Mouse (Mus musculus) testis, adult 2 months (tissue): ENCODE measurements around the gene Dusp16. TPM values are rescaled to one million over a fixed set of nuclear protein-coding genes. Genes with fewer than 3 reads are reported as not detected.
"Not testable (repeated sequence)": the region's sequence is repeated elsewhere in the genome, so short reads cannot be mapped to it uniquely, and the experiment has no call there.

Experiments
- H3K27ac ChIP-seq: fragments of 200-500 bp; 2 replicates; pipeline ENCODE4 v1.5.1; 2012; ENCODE audit warnings: low read depth, low read length; ENCODE audit not compliant: control insufficient read depth, insufficient read depth
- H3K27me3 ChIP-seq: fragments of 200-500 bp; 2 replicates; pipeline ENCODE4 v1.6.1; 2012; ENCODE audit warnings: mild to moderate bottlenecking, low read length, moderate library complexity; ENCODE audit not compliant: control insufficient read depth, insufficient read depth
- H3K36me3 ChIP-seq: fragments of 200-500 bp; 2 replicates; pipeline ENCODE4 v1.6.1; 2012; ENCODE audit warnings: mild to moderate bottlenecking, low read length; ENCODE audit not compliant: control insufficient read depth, insufficient read depth
- H3K4me1 ChIP-seq: fragments of 200-500 bp; 2 replicates; pipeline ENCODE4 v1.6.1; 2012; ENCODE audit warnings: low read length; ENCODE audit not compliant: control insufficient read depth, insufficient read depth
- H3K4me3 ChIP-seq: fragments of 200-500 bp; 2 replicates; pipeline ENCODE4 v1.5.1; 2012; ENCODE audit warnings: low read depth, mild to moderate bottlenecking, low read length, moderate library complexity, mixed read lengths; ENCODE audit not compliant: control insufficient read depth
- CTCF ChIP-seq: fragments of 200-500 bp; IDR thresholded peaks from 2 replicates; pipeline ENCODE4 v1.5.1; 2012; ENCODE audit warnings: low read depth, mild to moderate bottlenecking, inconsistent platforms, low read length, moderate library complexity; ENCODE audit not compliant: control insufficient read depth, insufficient read depth, insufficient replicate concordance
- POLR2A ChIP-seq: fragments of 200-500 bp; IDR thresholded peaks from 2 replicates; pipeline ENCODE4 v1.6.1; 2012; ENCODE audit warnings: low read depth, mild to moderate bottlenecking, inconsistent platforms, low read length, moderate library complexity; ENCODE audit not compliant: control insufficient read depth
- polyA plus RNA-seq: library from polyadenylated mRNA; depleted of rRNA; stranded (reverse); fragments of >200 nt; gene quantifications from 2 replicates; pipeline ENCODE4 v1.2.3, GENCODE M21; 2012

The Dusp16 gene
- polyA plus RNA-seq, 1 experiment = 11.0 TPM

- Histone ChIP-seq H3K4me3 (no peak overlapping the region), H3K4me1 (no peaks in the 10 kb centered on the region), H3K27me3 (no peaks in the 10 kb centered on the region), H3K36me3 (no peaks in the 10 kb centered on the region), H3K27ac (no peak overlapping the region)
- TF ChIP-seq CTCF (no peak), POLR2A (no peak)
Measured at GRCm38 (mm10) chr6:134696554-134696953, 95.9 kb downstream of the Dusp16 start.

- TF ChIP-seq CTCF = no peak
- no peak for TF ChIP-seq POLR2A
- Histone ChIP-seq H3K4me1 (no peaks in the 10 kb centered on the region), H3K27me3 (no peaks in the 10 kb centered on the region)
Measured at GRCm38 (mm10) chr6:134696146-134696545, 96.3 kb downstream of the Dusp16 start.

GRCm38 (mm10) chr6:134695625-134696024 lies 96.8 kb downstream of the Dusp16 start:
- no peak overlapping the region for H3K27ac ChIP-seq
- H3K36me3 ChIP-seq = no peaks in the 10 kb centered on the region
- TF ChIP-seq CTCF (no peak), POLR2A (no peak)
- no peak overlapping the region for H3K4me3 ChIP-seq
- H3K4me1 ChIP-seq = no peaks in the 10 kb centered on the region
- no peaks in the 10 kb centered on the region for H3K27me3 ChIP-seq

More at GRCm38 (mm10) chr6:134696146-134696545, 96.3 kb downstream of the Dusp16 start:
- Histone ChIP-seq H3K27ac (no peak overlapping the region), H3K4me3 (no peak overlapping the region), H3K36me3 (no peaks in the 10 kb centered on the region)

DNA sequence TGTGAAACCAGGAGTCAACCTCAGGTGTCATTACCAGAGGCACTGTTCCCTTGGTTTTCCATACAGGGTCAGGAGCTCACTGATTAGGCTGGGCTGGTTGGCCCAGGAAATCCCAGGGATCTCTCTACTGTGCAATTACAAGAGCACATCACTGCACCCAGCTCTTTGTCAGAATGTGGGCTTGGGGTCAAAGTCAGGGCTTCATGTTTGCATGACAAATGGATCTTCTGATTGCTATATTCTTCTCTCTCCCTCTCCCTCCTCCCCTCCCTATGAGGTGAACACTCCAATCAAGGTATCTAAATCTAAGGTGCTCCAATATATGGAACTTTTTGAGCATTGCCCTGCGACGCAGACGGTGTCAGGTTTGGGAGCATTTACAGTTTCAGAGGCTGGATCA lies 97.4 kb downstream of the Dusp16 start:
- H3K4me3 ChIP-seq = no peak overlapping the region
- H3K4me1 ChIP-seq = no peaks in the 10 kb centered on the region
- TF ChIP-seq POLR2A = no peak
- TF ChIP-seq CTCF = no peak
- H3K27me3 ChIP-seq = no peaks in the 10 kb centered on the region
- no peaks in the 10 kb centered on the region for H3K36me3 ChIP-seq
- H3K27ac ChIP-seq = no peak overlapping the region

DNA sequence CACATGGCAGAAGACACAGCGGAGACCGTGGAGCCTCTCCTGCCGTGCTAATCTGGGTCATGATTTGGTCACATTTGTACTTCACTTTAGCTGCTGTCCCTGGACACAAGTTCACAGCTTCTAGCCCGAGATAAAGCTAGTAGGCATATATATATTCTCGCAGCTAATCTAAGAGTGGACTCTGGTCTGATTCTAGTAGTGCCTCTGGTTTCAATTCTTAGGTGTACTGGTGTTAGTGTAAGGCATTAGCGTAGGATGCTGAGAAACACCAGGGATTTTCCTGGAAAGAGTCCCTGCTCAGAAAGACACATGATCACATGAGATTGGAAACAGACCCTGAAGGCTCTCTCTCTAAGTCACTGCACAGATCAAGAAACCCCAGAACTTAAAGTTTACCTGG lies 97.9 kb downstream of the Dusp16 start:
- Histone ChIP-seq H3K4me3 (no peak overlapping the region), H3K4me1 (no peaks in the 10 kb centered on the region), H3K27ac (no peak overlapping the region), H3K27me3 (no peaks in the 10 kb centered on the region), H3K36me3 (no peaks in the 10 kb centered on the region)
- TF ChIP-seq CTCF (no peak), POLR2A (no peak)

- Histone ChIP-seq H3K36me3 (no peaks in the 10 kb centered on the region), H3K27ac (no peak overlapping the region), H3K4me1 (no peaks in the 10 kb centered on the region), H3K4me3 (no peak overlapping the region), H3K27me3 (no peaks in the 10 kb centered on the region)
- TF ChIP-seq POLR2A (no peak), CTCF (no peak)
Measured at GRCm38 (mm10) chr6:134685515-134685914, 106.9 kb downstream of the Dusp16 start.

DNA sequence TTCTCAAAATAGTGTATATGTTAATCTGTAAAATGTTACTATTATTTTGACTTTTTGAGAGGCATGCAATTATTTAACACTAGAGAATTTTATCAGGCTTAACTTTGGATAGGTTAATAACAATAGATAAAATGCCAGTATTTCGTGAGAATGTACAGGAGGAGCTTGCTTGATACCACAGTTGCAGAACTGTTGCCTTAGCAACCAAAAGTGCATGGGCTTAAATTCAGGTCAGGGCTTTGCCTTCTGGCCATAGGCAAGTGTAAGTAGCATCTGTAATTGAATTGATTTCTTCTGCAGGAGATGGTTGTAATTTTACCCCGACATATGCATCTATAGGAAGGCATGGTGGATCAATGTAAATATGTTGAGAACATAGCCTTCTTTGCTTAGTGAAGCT lies 107.4 kb downstream of the Dusp16 start:
- TF ChIP-seq CTCF (no peak), POLR2A (no peak)
- H3K36me3 ChIP-seq = no peaks in the 10 kb centered on the region
- no peak overlapping the region for H3K4me3 ChIP-seq
- no peaks in the 10 kb centered on the region for H3K27me3 ChIP-seq
- no peak overlapping the region for H3K27ac ChIP-seq
- H3K4me1 ChIP-seq = no peaks in the 10 kb centered on the region

GRCm38 (mm10) chr6:134684354-134684915 lies 108.0 kb downstream of the Dusp16 start:
- Histone ChIP-seq H3K27me3 (no peaks in the 10 kb centered on the region), H3K27ac (no peak overlapping the region), H3K36me3 (no peaks in the 10 kb centered on the region), H3K4me1 (no peaks in the 10 kb centered on the region), H3K4me3 (no peak overlapping the region)
- TF ChIP-seq CTCF (no peak), POLR2A (no peak)

DNA sequence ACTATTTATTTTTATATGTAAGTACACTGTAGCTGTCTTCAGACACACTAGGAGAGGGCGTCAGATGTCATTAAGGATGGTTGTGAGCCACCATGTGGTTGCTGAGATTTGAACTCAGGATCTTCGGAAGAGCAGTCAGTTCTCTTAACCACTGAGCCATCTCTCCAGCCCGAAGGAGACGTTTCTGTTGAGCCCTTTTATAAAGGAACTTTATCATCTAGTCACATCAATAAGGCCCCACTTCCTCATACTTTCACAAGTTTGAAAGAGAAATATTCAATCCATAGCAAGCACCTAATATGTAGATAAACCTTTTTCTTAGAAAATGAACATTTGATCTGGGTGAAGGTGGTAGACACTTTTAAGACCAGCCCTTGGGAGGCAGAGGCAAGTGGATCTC lies 113.1 kb downstream of the Dusp16 start:
- H3K27me3 ChIP-seq, H3K36me3 ChIP-seq, H3K4me3 ChIP-seq, H3K4me1 ChIP-seq, H3K27ac ChIP-seq: not testable (repeated sequence)
